Mouse (Mus musculus): Measurements from ENCODE around the gene Herc3.

The Herc3 gene

GRCm38 (mm10) chr6:58907791-58908190, 76.5 kb downstream of the Herc3 start:
- in situ Hi-C loops (cut with MboI; ENCODE audit: unreplicated experiment in 2 of 2): no loop called here

DNA sequence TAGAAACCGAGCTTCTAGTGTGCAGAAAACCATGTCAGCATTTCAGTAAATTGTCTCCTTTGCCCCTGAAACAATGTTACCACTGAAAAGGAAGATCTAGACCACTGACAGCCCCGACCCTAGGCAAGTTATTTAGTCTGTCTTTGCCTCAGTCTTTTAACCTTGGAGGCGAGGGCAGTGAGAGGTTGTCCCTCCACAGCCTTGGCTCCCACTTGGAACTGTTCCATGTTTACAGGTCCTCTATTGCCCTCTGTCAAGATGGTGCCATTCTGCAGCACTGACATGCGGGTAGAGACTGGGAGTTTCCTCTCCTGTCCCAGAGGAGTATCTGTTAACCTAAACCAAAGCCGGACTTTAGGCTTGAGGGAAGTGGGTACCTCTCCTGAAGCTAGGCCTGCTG, 81.6 kb downstream of the Herc3 start:
- in situ Hi-C loops (cut with MboI; ENCODE audit: unreplicated experiment in 2 of 2): no loop called here

DNA sequence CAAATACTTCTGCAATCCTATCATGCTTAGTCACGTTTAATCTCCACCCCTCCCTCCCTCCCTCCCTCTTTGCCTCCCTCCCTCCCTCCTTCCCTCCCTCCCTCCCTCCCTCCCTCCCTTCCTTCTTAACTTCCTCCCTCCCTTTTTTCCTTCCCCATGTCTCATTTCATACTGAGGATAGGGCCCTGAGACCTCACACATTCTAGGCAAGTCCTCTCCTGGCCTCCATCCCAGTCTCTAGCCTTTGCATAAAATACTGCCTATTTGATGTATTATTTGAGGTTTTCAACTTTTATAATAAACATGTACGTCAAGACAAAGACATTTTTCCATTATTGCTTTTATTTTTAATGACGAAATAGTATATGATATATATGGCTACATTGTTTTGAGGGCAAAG, 82.3 kb downstream of the Herc3 start:
- in situ Hi-C loops (cut with MboI; ENCODE audit: unreplicated experiment in 2 of 2): no loop called here

DNA sequence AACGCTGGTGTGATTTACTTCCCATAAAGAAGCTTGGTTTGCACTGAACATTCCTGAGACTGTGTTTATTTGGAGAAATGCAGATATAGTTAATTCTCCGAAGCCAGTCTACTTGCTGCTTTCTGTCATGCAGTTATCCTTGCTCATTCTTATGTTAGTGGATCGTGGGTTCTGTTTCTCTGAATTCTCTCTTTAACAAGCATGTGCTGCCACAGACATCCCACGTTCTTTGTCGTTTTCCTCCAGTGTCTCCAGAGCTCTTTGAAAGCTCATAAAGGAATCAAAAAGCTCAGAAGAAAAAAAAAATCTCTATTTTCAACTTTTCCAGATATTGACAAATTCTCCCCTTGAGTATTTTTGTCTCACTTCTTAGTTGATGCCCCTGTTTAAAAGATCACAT, 82.7 kb downstream of the Herc3 start:
- in situ Hi-C loops (cut with MboI; ENCODE audit: unreplicated experiment in 2 of 2): no loop called here

GRCm38 (mm10) chr6:58916498-58916897, 85.2 kb downstream of the Herc3 start:
- in situ Hi-C loops (cut with MboI; ENCODE audit: unreplicated experiment in 2 of 2): no loop called here

GRCm38 (mm10) chr6:58920735-58921134, 89.5 kb downstream of the Herc3 start:
- in situ Hi-C loops (cut with MboI; ENCODE audit: unreplicated experiment in 2 of 2): no loop called here

DNA sequence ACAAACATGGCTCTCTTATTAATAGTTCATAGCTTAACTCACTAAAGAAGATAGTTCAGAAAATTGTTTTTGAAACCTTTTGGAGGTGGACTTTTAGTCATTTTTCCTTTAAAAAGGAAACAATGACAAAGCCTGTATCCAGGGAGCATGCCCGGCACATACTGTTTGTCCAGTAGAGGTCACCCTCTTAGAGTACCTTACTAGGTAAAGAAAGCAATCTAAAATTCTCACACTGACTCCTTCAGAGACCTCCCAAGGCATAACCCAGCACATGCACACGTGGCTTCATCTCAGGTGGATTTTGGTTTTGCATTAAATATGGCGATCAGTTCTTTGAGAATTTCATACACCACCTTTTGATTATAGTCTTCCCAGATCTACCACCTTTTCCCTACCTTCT, 90.4 kb downstream of the Herc3 start:
- in situ Hi-C loops (cut with MboI; ENCODE audit: unreplicated experiment in 2 of 2): no loop called here

DNA sequence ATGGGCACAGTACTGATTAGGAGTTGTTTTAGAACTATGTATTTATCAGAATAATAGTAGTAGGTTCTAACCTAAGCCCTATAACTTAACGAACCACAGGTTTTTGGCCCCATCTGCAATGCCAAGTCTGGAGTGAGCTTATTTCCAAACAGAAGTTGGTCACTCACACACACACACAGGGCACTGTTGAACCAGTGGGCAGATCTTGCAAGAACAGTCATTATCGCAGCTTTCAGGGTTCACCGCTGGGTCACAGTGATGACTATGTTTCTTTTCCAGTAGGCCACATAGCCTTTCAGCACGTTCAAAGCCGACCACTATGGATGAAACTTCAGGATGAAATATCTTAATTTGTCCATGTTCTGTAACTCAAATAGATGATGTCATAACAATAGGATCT, 91.2 kb downstream of the Herc3 start:
- in situ Hi-C loops (cut with MboI; ENCODE audit: unreplicated experiment in 2 of 2): no loop called here

GRCm38 (mm10) chr6:58927881-58928280, 96.6 kb downstream of the Herc3 start:
- in situ Hi-C loops (cut with MboI; ENCODE audit: unreplicated experiment in 2 of 2): no loop called here

DNA sequence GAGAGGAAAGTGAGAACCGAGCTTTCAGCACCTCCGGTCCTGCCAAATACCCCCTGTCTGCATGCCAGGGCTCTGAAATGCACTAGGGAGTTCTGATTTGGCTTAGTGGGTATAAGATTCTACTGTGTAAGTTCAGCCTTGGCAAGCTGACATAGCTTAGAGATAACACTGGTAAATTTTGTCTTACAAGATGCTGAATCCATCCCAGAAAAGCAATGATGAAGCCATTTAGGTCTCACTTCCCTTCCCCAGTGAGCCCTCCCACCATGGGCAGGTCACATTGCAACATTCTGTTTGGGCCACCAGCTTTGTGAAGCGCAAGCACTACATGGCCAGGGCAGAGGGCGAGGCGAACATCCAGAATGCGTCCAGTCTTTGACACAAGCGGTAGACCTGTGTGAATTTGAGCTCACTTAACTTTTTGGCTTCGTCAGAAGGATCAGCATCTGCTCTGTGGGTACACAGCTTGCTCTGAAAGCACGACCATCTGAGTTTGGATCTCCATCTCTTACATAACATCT, 98.7 kb downstream of the Herc3 start:
- in situ Hi-C loops (cut with MboI; ENCODE audit: unreplicated experiment in 2 of 2): no loop called here

DNA sequence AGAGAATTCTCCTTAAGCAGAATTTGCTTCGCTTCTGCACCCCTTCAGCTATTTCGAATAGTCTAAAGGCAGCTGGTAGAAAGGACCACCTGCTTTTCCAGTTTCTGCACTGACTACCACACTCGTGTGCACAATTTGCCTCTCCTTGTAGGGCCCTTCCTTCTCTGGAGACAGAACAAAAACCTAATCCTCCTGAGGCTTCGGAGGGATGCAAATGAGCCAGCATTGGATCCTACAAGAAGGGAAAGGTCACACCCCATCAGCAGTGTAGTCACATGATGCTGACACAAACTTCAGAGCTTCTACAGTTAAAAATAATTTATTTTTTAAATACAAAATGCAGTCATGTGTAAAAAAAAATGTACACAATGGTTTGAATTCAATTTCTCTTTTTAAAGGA, 99.9 kb downstream of the Herc3 start:
- in situ Hi-C loops (cut with MboI; ENCODE audit: unreplicated experiment in 2 of 2): no loop called here

GRCm38 (mm10) chr6:58932515-58933188, 101.4 kb downstream of the Herc3 start:
- in situ Hi-C loops (cut with MboI; ENCODE audit: unreplicated experiment in 2 of 2): no loop called here

- in situ Hi-C loops (cut with MboI; ENCODE audit: unreplicated experiment in 2 of 2): no loop called here
Observed at GRCm38 (mm10) chr6:58933189-58933913, 102.1 kb downstream of the Herc3 start.

DNA sequence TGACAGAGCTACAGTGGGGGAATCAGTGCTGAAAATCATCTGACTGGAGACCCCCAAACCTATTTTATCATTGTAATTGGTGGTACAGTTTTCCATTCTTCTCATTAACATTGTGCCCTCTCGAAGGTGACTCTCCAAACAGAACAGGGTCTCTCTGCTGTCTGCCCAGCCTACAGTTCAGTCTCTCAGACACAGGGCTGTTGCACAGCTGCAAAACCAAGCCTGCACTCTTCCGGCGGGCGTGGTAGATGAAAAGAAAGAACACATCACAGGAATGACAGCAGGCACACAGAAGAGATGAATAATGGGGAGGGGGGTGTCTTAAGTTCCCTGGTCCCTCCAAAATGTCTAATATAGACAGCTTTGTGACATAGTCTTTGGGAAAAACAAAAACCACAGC, 102.9 kb downstream of the Herc3 start:
- in situ Hi-C loops (cut with MboI; ENCODE audit: unreplicated experiment in 2 of 2): no loop called here

- in situ Hi-C loops (cut with MboI; ENCODE audit: unreplicated experiment in 2 of 2): no loop called here
Observed at GRCm38 (mm10) chr6:58937726-58938125, 106.5 kb downstream of the Herc3 start.

DNA sequence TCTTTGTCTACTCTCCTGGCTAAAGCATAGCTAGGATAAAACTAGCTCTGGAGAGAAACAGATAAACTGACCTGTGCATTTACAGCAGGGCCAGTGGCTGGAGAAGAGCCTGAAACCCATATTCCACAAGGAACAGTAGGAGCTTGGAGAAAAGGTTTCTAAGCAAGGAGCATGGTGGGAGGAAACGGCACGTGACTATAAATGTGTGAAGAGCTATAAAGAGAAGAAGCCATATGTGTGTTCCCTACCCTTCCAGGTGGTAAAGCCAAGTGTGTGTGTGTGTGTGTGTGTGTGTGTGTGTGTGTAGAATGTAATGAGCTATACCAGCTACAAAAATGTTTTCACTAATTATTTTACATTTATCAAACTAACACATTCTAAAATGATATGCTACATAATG, 111.0 kb downstream of the Herc3 start:
- in situ Hi-C loops (cut with MboI; ENCODE audit: unreplicated experiment in 2 of 2): no loop called here

- in situ Hi-C loops (cut with MboI; ENCODE audit: unreplicated experiment in 2 of 2): no loop called here
Observed at GRCm38 (mm10) chr6:58943958-58944357, 112.7 kb downstream of the Herc3 start.

DNA sequence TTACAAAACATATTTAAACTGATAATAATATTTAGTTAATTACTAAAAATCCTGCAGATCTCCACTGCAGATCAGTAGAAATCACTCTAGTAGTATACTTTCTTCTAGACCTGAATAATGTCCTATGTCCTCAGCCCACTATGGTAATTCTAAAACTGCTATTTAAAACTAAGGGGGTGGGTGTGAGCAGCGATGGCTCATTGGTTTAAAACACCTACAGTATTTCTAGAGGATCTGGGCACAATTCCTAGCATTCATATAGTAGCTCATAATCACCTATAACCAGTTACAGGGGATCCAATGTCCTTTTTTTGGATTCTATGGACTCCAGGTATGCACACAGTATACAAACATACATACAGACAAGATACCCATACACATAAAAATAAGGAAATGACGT, 115.0 kb downstream of the Herc3 start:
- in situ Hi-C loops (cut with MboI; ENCODE audit: unreplicated experiment in 2 of 2): no loop called here

DNA sequence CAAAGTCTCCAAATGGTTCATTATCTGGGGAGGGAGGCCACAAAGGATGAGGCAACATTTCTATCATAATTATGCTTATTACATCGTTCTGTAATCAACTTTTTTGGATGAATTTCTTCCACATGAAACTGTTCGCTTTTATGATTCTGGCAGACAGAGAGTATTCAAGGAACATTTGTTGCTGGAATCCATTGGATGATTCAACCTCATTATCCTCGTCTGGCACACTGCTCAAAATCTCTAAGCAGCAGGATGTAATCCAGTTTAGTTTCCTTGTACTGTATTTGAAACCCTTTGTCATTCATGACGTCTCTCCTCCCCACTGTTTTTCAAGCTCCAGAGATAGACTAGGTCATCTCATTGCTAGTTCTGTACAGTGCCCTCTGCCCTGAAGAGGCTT, 115.6 kb downstream of the Herc3 start:
- in situ Hi-C loops (cut with MboI; ENCODE audit: unreplicated experiment in 2 of 2): no loop called here

DNA sequence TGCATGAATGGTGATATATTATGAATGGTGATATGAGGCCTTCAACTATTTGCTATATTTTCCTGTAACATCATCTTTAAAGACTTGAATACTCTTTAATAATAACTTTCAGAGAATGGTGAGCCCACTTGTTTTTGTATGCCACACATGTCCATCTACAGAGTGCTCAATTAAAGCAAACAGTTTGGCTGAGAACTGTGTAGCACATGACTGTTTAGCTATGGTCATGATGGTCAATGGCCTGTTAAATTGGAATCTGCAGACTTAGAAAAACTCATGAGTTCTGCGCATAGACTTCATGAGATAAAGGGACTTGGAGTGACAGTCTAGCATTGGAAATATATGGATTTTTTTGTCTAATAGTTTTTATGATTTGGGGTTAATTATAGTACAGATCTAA, 119.1 kb downstream of the Herc3 start:
- in situ Hi-C loops (cut with MboI; ENCODE audit: unreplicated experiment in 2 of 2): no loop called here

DNA sequence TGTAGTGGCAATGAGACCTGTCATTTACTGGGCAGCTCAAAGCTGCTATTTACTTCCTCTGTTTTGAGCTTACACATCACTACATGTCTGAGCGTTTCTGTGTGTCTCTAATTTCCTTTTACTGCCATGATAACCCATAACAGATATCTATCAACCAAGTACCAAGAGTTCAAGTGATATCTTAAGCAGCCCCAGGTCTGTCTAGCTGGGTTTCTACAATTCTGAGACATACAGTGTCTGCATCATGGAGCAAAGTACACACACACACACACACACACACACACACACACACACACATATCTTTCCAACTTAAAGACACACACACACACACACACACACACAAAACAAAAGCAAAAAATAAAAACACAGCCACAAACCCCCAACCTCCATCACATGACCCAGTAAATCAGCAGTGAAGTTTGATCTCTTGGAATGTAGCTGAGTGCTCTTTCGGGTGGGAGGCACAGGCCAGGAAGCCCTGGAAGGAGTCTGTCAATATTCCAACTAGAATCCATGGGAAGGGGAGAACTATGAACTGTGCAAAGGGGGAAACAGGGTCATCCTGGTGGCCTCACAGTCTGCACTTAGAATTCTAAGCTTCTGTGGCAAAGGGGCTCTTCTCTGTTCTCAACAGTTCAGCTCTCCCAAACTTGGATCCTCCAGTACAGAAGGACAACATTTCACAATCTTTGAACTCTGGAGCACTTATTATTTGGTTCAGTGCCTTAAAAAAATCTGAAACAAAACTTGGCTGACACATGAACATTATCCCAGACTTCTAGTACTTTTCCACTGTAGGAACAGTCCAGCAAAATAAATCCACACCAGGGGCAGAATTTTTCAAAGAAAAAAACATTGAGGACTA, 120.1 kb downstream of the Herc3 start:
- in situ Hi-C loops (cut with MboI; ENCODE audit: unreplicated experiment in 2 of 2): no loop called here

All from v-Abl transformed pro-B cells (cell line).